Mouse (Mus musculus) MEL (cell line): Measurements from ENCODE around the gene Naa40. TPM values are rescaled to one million over a fixed set of nuclear protein-coding genes. Genes with fewer than 3 reads are reported as not detected.

ENCODE experiments used
- DNase-seq: peaks from one replicate; pipeline ENCODE4 v3.0.0; 2011; ENCODE audit warnings: low read depth, low spot score
- H3K27ac ChIP-seq: 2 replicates; pipeline ENCODE4 v1.5.1; 2012; ENCODE audit warnings: low read depth, mild to moderate bottlenecking, control low read depth, low read length, moderate library complexity; ENCODE audit not compliant: control insufficient read depth
- H3K27me3 ChIP-seq, 2 experiments: fragments of 150-350 bp in 1 of 2; sonication (generic) in 1 of 2; 2 replicates each; pipeline ENCODE4 v1.6.1; 2012; ENCODE audit warnings: low read length in 2 of 2, mild to moderate bottlenecking in 2 of 2, improper control_type of control experiment in 1 of 2, moderate library complexity in 1 of 2; ENCODE audit not compliant: insufficient read depth in 2 of 2, control insufficient read depth in 1 of 2
- H3K36me3 ChIP-seq, 2 experiments: 2 replicates each; pipeline ENCODE4 v1.6.1; 2012 to 2014; ENCODE audit warnings: low read length in 2 of 2, improper control_type of control experiment in 1 of 2, inconsistent platforms in 1 of 2, mild to moderate bottlenecking in 1 of 2; ENCODE audit not compliant: insufficient read depth in 2 of 2, control insufficient read depth in 1 of 2
- H3K4me1 ChIP-seq, 2 experiments: fragments of 150-350 bp in 1 of 2; sonication (generic) in 1 of 2; 2 replicates each; pipeline ENCODE4 v1.6.1; 2012; ENCODE audit warnings: low read length in 2 of 2, improper control_type of control experiment in 1 of 2, mild to moderate bottlenecking in 1 of 2; ENCODE audit not compliant: insufficient read depth in 2 of 2, control insufficient read depth in 1 of 2
- H3K4me3 ChIP-seq, 2 experiments: fragments of 150-350 bp in 1 of 2; sonication (generic) in 1 of 2; 2 replicates each; pipeline ENCODE4 v1.5.1; 2012; ENCODE audit warnings: low read depth in 2 of 2, low read length in 2 of 2, mild to moderate bottlenecking in 2 of 2, moderate library complexity in 2 of 2, control low read depth in 1 of 2, improper control_type of control experiment in 1 of 2; ENCODE audit not compliant: control insufficient read depth in 1 of 2, insufficient read depth in 1 of 2
- H3K79me2 ChIP-seq: 2 replicates; pipeline ENCODE4 v1.6.1; 2012; ENCODE audit warnings: mild to moderate bottlenecking, low read length, moderate library complexity; ENCODE audit not compliant: control insufficient read depth, poor library complexity, insufficient read depth
- H3K9ac ChIP-seq: 2 replicates; pipeline ENCODE4 v1.6.1; 2012; ENCODE audit warnings: low read depth, mild to moderate bottlenecking, control low read depth, low read length, moderate library complexity; ENCODE audit not compliant: control insufficient read depth, poor library complexity, severe bottlenecking
- H3K9me3 ChIP-seq: fragments of 150-350 bp; sonication (generic); replicated peaks from 2 replicates; pipeline ENCODE4 v1.6.1; 2012; ENCODE audit warnings: mild to moderate bottlenecking, low read length, improper control_type of control experiment, moderate library complexity; ENCODE audit not compliant: insufficient read depth
- CHD1 ChIP-seq: IDR thresholded peaks from 2 replicates; pipeline ENCODE4 v1.6.1; 2012; ENCODE audit warnings: low read depth, mild to moderate bottlenecking, inconsistent platforms, low read length, improper control_type of control experiment
- ELF1 ChIP-seq: IDR thresholded peaks from 2 replicates; pipeline ENCODE4 v1.6.1; 2014; ENCODE audit warnings: low read depth, mild to moderate bottlenecking, inconsistent platforms, low read length, improper control_type of control experiment, moderate library complexity
- GABPA ChIP-seq: IDR thresholded peaks from 2 replicates; pipeline ENCODE4 v1.6.1; 2012; ENCODE audit warnings: low read depth, mild to moderate bottlenecking, inconsistent platforms, low read length, improper control_type of control experiment, moderate library complexity
- JUND ChIP-seq: IDR thresholded peaks from 2 replicates; pipeline ENCODE4 v1.6.1; 2011; ENCODE audit warnings: low read depth, mild to moderate bottlenecking, improper control_type of control experiment, low read length
- MAX ChIP-seq: IDR thresholded peaks from 2 replicates; pipeline ENCODE4 v1.6.1; 2011; ENCODE audit warnings: low read length, improper control_type of control experiment
- MYB ChIP-seq: IDR thresholded peaks from 2 replicates; pipeline ENCODE4 v1.6.1; 2011; ENCODE audit warnings: mild to moderate bottlenecking, low read depth, low read length, improper control_type of control experiment
- MYC ChIP-seq: IDR thresholded peaks from 2 replicates; pipeline ENCODE4 v1.6.1; 2011; ENCODE audit warnings: low read depth, mild to moderate bottlenecking, low read length, improper control_type of control experiment, moderate library complexity
- NRF1 ChIP-seq: IDR thresholded peaks from 2 replicates; pipeline ENCODE4 v1.6.1; 2014; ENCODE audit warnings: low read depth, mild to moderate bottlenecking, inconsistent platforms, low read length, improper control_type of control experiment, moderate library complexity; ENCODE audit not compliant: poor library complexity, insufficient read depth, severe bottlenecking
- POLR2A ChIP-seq, 2 experiments: IDR thresholded peaks; 2 replicates each; pipeline ENCODE4 v1.6.1; 2011 to 2012; ENCODE audit warnings: low read length in 2 of 2, mild to moderate bottlenecking in 2 of 2, control low read depth in 1 of 2, improper control_type of control experiment in 1 of 2, low read depth in 1 of 2, moderate library complexity in 1 of 2; ENCODE audit not compliant: control insufficient read depth in 1 of 2, insufficient read depth in 1 of 2, poor library complexity in 1 of 2
- POLR2AphosphoS5 ChIP-seq: IDR thresholded peaks from 2 replicates; pipeline ENCODE4 v1.6.1; 2012; ENCODE audit warnings: low read depth, borderline replicate concordance, mild to moderate bottlenecking, inconsistent platforms, low read length, moderate library complexity, mixed read lengths
- RCOR1 ChIP-seq: IDR thresholded peaks from 2 replicates; pipeline ENCODE4 v1.6.1; 2012; ENCODE audit warnings: low read depth, mild to moderate bottlenecking, inconsistent platforms, low read length, improper control_type of control experiment
- SIN3A ChIP-seq: IDR thresholded peaks from 2 replicates; pipeline ENCODE4 v1.6.1; 2012; ENCODE audit warnings: low read length, improper control_type of control experiment, inconsistent platforms
- SMC3 ChIP-seq: IDR thresholded peaks from 2 replicates; pipeline ENCODE4 v1.6.1; 2011; ENCODE audit warnings: low read depth, low read length, improper control_type of control experiment
- TAL1 ChIP-seq: IDR thresholded peaks from 2 replicates; pipeline ENCODE4 v1.6.1; 2012; ENCODE audit warnings: mild to moderate bottlenecking, inconsistent platforms, low read length, moderate library complexity, mixed read lengths
- TCF12 ChIP-seq: IDR thresholded peaks from 2 replicates; pipeline ENCODE4 v1.6.1; 2014; ENCODE audit warnings: low read depth, mild to moderate bottlenecking, inconsistent platforms, low read length, improper control_type of control experiment, moderate library complexity
- USF1 ChIP-seq: IDR thresholded peaks from 2 replicates; pipeline ENCODE4 v1.6.1; 2014; ENCODE audit warnings: low read depth, mild to moderate bottlenecking, inconsistent platforms, low read length, improper control_type of control experiment, moderate library complexity
- USF2 ChIP-seq, 2 experiments: IDR thresholded peaks; 2 replicates each; pipeline ENCODE4 v1.6.1; 2011 to 2012; ENCODE audit warnings: improper control_type of control experiment in 2 of 2, low read length in 2 of 2, borderline replicate concordance in 1 of 2, inconsistent platforms in 1 of 2, low read depth in 1 of 2, mild to moderate bottlenecking in 1 of 2; ENCODE audit not compliant: insufficient read depth in 1 of 2
- ZC3H11A ChIP-seq: IDR thresholded peaks from 2 replicates; pipeline ENCODE4 v1.6.1; 2012; ENCODE audit warnings: low read depth, mild to moderate bottlenecking, inconsistent platforms, low read length, improper control_type of control experiment
- ZKSCAN1 ChIP-seq: IDR thresholded peaks from 2 replicates; pipeline ENCODE4 v1.6.1; 2012; ENCODE audit warnings: low read depth, mild to moderate bottlenecking, inconsistent platforms, low read length, improper control_type of control experiment, moderate library complexity
- ZMIZ1 ChIP-seq: IDR thresholded peaks from 2 replicates; pipeline ENCODE4 v1.6.1; 2012; ENCODE audit warnings: low read depth, mild to moderate bottlenecking, inconsistent platforms, low read length, improper control_type of control experiment, moderate library complexity
- ZNF384 ChIP-seq: IDR thresholded peaks from 2 replicates; pipeline ENCODE4 v1.6.1; 2012; ENCODE audit warnings: low read depth, mild to moderate bottlenecking, inconsistent platforms, low read length, improper control_type of control experiment
- polyA plus RNA-seq, 2 experiments: library from polyadenylated mRNA; stranded (reverse) in 1 of 2; unstranded in 1 of 2; fragments of >175 nt in 1 of 2; fragments of >200 nt in 1 of 2; gene quantifications; 2 replicates each; pipeline versions ENCODE4 v1.2.1 to v1.2.4; 2012; ENCODE audit warnings: low replicate concordance in 2 of 2, low read depth in 1 of 2; ENCODE audit not compliant: insufficient read length in 2 of 2, insufficient read depth in 1 of 2, missing spikeins in 1 of 2
- total RNA-seq: library from RNA; depleted of rRNA; stranded (reverse); fragments of 300-350 nt; gene quantifications from 2 replicates; pipeline ENCODE4 v1.2.3, GENCODE M21; 2012

The Naa40 gene
- total and polyA plus RNA-seq, 3 experiments = 46.8 to 75.7 TPM; not detected in 1

DNA sequence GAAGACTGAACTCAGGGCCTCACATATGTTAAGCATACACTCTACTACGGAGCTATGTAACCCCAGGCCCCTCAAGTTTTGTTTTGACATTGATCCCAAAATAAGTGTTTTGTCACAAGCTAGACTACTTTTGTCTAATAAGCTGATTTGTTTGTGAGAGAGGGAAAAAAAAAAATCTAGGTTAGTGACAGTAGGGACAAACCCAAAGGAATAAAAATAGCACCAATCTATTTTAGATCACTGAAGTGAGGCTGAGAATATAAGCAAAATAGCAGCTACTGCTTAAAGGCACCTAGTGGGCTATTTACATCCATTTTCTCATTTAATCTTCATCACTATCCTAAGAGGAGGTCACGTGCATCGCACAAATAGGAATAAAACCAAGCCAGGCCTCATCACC, 1.4 kb downstream of the Naa40 start:
- Histone ChIP-seq H3K4me3 (peak overlapping the region; percentile 93 to 96), H3K4me1 (peaks cover 0 to 10% of the 10 kb centered on the region in 2 experiments; a peak in 2 of 4 replicates), H3K36me3 (peaks cover 0 to 20% of the 10 kb centered on the region in 2 experiments; a peak in 3 of 4 replicates), H3K27ac (no peak overlapping the region), H3K79me2 (peaks cover 41% of the 10 kb centered on the region), H3K27me3 (no peaks in the 10 kb centered on the region; a peak in 2 of 4 replicates), H3K9ac (peak overlapping the region; percentile 100), H3K9me3 (no peaks in the 10 kb centered on the region)
- no peak for TF ChIP-seq ZNF384
- no peak for TF ChIP-seq ZKSCAN1
- TF ChIP-seq CHD1 = no peak
- TF ChIP-seq JUND = no peak
- TF ChIP-seq RCOR1 = no peak
- DNase-seq = no peak

DNA sequence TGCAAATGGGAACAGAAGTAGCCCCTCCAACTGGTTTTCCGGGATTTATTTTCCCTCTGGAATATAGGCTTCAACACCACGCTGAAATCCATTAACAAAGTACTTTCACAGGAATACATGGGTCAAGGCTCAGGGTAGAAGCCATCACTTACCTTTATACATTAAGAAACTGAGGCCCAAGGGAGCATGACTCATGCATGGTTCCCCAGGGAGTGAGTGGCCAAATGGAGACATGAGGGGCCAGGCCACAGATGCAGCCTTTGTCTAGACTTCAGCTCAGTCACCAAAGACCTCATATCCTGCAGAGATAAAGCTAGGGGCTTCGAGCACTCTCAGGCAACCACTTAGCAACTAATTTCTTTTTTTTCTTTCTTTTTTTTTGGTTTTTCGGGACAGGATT, 4.2 kb downstream of the Naa40 start:
- Histone ChIP-seq H3K27me3 (no peaks in the 10 kb centered on the region), H3K9ac (no peak overlapping the region), H3K79me2 (peaks cover 43% of the 10 kb centered on the region), H3K27ac (no peak overlapping the region), H3K36me3 (peaks cover 6 to 20% of the 10 kb centered on the region in 2 experiments), H3K9me3 (no peaks in the 10 kb centered on the region), H3K4me3 (no peak overlapping the region), H3K4me1 (peaks cover 0 to 10% of the 10 kb centered on the region in 2 experiments; a peak in 2 of 4 replicates)
- no peak for DNase-seq
- TF ChIP-seq MYB = no peak
- no peak for TF ChIP-seq ZC3H11A
- no peak for TF ChIP-seq USF1
- TF ChIP-seq GABPA = no peak
- TF ChIP-seq POLR2AphosphoS5 = no peak
- no peak for TF ChIP-seq TCF12
- no peak for TF ChIP-seq POLR2A (IDR thresholded peaks at IDR 0.05; ENCODE audit: control insufficient read depth in 1 of 2, insufficient read depth in 1 of 2, low read depth in 1 of 2, low read length in 2 of 2, poor library complexity in 1 of 2)
- no peak for TF ChIP-seq SIN3A
- no peak for TF ChIP-seq ZMIZ1
- no peak for TF ChIP-seq TAL1
- no peak for TF ChIP-seq SMC3
- TF ChIP-seq USF2 (IDR thresholded peaks at IDR 0.05; ENCODE audit: borderline replicate concordance in 1 of 2, insufficient read depth in 1 of 2, low read depth in 1 of 2, low read length in 2 of 2) = no peak
- no peak for TF ChIP-seq MAX
- TF ChIP-seq MYC = no peak
- TF ChIP-seq NRF1 = no peak
- no peak for TF ChIP-seq ELF1
